Mouse (Mus musculus): ENCODE data around the gene Lhx6. TPM values are rescaled to one million over a fixed set of nuclear protein-coding genes. Genes with fewer than 3 reads are reported as not detected.

Lhx6 gene
- not detected for total RNA-seq (2023)

DNA sequence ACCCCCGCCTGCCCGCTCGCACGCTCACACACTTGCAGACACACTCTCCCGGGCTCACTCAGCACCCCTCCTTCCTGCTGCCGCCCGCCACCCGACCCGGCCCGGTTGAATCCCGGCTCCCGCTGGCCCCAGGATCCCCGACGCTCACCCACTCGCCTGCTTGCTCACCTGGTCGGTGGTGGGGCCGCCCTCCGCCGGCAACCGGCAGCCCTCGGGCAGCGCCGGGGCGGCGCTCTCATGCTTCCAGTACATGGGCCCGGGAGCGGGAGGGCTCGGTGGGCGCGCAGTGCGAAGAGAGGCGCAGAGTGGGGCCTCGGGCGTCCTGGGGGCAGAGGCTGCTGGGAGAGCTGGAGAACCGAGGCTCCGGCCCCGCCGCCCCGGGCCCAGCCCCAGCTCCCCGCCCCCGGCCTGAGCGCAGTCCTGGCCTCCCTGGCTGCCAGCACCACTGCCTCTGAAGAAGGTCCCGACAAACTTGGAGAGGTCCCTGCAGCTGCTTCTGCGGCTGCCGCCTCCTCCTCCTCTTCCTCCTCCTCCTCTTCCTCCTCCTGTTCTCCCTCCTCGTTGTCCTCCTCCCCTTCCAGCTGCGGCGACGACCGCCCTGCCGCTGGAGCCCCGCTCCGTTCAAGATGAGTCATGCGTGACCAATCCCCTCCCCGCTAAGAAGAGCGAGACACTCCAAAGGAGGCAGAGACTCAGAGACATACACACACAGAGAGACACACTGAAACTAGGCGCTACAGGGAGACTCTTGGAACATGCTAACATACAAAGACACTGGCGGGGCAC lies at the start of gene Lhx6:
Lhx6 (minus strand) TSS at position 453 of the 786 bp plus-strand sequence.

DNA sequence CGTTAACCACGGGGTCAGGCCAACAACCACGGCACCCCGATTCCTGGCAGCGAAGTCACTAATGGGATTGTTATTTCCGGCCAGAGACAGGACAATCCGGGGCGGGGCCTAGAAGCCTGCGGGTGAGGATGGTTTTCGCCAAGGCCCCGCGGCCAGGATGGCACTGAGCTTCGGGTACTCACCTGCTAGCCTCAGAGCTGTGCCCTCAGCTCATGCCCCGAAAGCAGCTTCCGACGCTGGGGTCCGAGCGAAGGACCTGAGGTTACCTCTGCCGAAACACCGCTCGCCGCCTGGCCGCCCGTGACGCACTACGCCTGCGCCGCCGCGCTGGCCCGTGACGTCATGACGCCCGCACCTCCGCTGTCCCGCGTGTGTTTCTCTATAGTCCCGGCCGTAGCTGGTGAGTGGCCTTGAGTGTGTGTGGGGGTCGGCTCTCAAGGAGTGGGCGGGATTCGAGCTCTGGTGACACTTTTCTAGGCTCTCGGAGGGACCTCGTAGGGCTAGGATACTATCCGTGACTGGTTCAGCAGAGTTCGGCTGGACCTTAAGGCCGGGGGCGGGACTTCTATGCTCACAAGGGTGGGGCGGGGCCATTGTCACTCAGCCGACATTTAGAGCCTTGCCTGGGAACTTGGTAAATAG lies 31.2 kb upstream of the Lhx6 start, which contains the start of the genes Mrrf and Rbm18:
Mrrf (plus strand) TSS at position 90 of the 642 bp plus-strand sequence.
Rbm18 (minus strand) TSS at position 474 of the 642 bp plus-strand sequence.

DNA sequence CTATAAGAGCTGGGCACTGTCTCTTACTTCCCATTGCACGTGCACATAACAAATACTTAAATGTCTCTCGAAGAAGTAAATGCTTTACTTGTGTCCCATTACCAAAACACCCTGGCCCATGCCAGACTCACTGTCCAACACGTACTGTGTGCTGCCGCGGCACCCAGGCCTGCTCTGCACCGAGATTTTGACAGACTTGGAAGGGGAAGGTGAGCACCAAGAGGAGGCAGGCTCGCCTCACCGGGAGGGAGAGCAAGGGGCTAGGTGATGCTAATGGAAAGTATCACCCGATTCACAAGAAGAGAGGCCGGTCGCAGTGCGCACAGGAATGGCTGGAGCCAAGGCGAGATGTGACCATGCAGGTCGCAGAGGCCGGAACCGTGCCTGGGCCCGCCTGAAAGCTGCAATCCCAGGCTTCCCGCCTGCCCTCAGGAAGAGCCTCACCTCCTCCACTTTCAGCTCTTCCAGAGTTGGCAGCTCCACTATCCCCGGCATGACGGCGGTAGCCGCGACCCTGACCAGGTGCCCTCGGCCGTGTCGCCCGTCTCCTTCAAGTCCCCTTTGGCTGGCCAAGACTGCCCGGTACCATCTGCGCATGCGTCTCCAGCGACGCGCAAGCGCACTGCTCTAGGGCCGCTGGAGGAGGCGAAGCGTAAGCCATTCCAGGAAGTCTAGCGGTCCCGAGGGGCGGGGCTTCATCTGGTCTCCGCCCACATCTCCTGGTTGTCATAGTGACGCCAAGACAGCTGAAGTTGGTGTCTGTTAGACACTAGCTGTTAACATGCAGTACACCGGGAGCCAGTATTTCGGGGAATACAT lies 56.3 kb downstream of the Lhx6 start, which contains the start of the genes Ndufa8 and Morn5:
Ndufa8 (minus strand) TSS at position 659 of the 819 bp plus-strand sequence.
Morn5 (plus strand) TSS at position 711 of the 819 bp plus-strand sequence.

Other genes with a start within 250 kb of the Lhx6 start
- gene Ttll11, start 125.5 kb downstream of the Lhx6 start, total RNA-seq (2023), result 1.2 TPM
- gene Ndufa8, start 56.0 kb downstream of the Lhx6 start, total RNA-seq (2023), result 47.4 TPM
- not detected for gene Morn5, start 56.0 kb downstream of the Lhx6 start, total RNA-seq (2023)
- 21.2 TPM for gene Mrrf, start 31.0 kb upstream of the Lhx6 start, total RNA-seq (2023)
- gene Rbm18, start 31.4 kb upstream of the Lhx6 start, total RNA-seq (2023), result 36.7 TPM
- 1.9 TPM for gene Ptgs1, start 125.0 kb upstream of the Lhx6 start, total RNA-seq (2023)

All from CD4-positive naive resting alpha-beta T cell, adult 57 days (primary cell).